Mouse (Mus musculus): ENCODE measurements around the gene Grin2b.

- TF ChIP-seq CTCF (IDR thresholded peaks at IDR 0.05; ENCODE audit: low read depth) (no peak), EP300 (optimal IDR thresholded peaks at IDR 0.05) (no peak)
These were observed 143.9 kb downstream of the Grin2b start for GRCm38 (mm10) chr6:136029235-136029939.

All from stomach, postnatal 0 days (tissue).